Mouse (Mus musculus) hindbrain, embryonic 12.5 days (tissue): ENCODE results near the gene Poglut1. TPM values are rescaled to one million over a fixed set of nuclear protein-coding genes. Genes with fewer than 3 reads are reported as not detected.

Experiments
- ATAC-seq: fragments of 200-750 bp; cut with Nextera tagmentation; 2 replicates; pipeline ENCODE4 v1.8.0; 2017; ENCODE audit warnings: moderate TSS enrichment; ENCODE audit not compliant: low FRiP score
- H3K27ac ChIP-seq: fragments of 300-500 bp; sonication (generic); 2 replicates; pipeline ENCODE4 v1.5.1; 2016; ENCODE audit warnings: mild to moderate bottlenecking
- H3K27me3 ChIP-seq: fragments of 300-500 bp; sonication (generic); 2 replicates; pipeline ENCODE4 v1.6.1; 2016; ENCODE audit warnings: mild to moderate bottlenecking
- H3K36me3 ChIP-seq: fragments of 300-500 bp; sonication (generic); 2 replicates; pipeline ENCODE4 v1.6.1; 2016; ENCODE audit warnings: mild to moderate bottlenecking
- H3K4me1 ChIP-seq: fragments of 300-500 bp; sonication (generic); 2 replicates; pipeline ENCODE4 v1.6.1; 2016
- H3K4me2 ChIP-seq: fragments of 300-500 bp; sonication (generic); replicated peaks from 2 replicates; pipeline ENCODE4 v1.6.1; 2016; ENCODE audit warnings: mild to moderate bottlenecking
- H3K4me3 ChIP-seq: fragments of 300-500 bp; sonication (generic); 2 replicates; pipeline ENCODE4 v1.5.1; 2016; ENCODE audit warnings: mild to moderate bottlenecking
- H3K9ac ChIP-seq: fragments of 300-500 bp; sonication (generic); 2 replicates; pipeline ENCODE4 v1.6.1; 2016; ENCODE audit warnings: mild to moderate bottlenecking, moderate library complexity
- H3K9me3 ChIP-seq: fragments of 300-500 bp; sonication (generic); replicated peaks from 2 replicates; pipeline ENCODE4 v1.6.1; 2016; ENCODE audit warnings: mild to moderate bottlenecking
- WGBS: fragments of 180-500 bp; shearing (Covaris S2); methylation state at CpG from one replicate; pipeline ENCODE4 v1.1.7; 2016; 5-methylcytosine and 5-hydroxymethylcytosine counted together
- polyA plus RNA-seq: library from polyadenylated mRNA; unstranded; fragments of >200 nt; fragmentation: Nextera tagmentation; extraction: Ambion mirVana; gene quantifications from 2 replicates; pipeline ENCODE4 v1.2.1, GENCODE M21; 2016

The Poglut1 gene
- polyA plus RNA-seq, 1 experiment from 2014 or later = 76.8 TPM

DNA sequence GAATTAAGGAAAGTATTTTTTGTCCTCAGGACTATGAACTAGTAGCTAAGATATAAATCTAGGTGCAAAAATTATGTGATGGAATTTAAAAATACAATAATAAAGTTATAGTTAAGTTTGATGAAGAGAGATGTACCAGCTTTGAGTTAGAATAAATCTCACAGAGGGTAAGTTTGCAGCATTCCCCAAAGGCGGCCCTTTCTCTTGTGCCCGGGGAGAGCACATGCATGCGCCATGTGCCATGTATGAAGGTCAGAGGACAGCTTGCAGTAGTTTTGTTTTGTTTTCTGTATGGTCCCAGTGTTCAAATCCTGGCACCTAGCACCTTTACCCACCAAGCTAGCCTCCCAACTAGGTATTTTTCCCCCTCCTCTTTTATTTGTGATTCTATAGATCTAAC is 21.4 kb upstream of the Poglut1 start:
- Histone ChIP-seq H3K36me3 (peaks cover 51% of the 10 kb centered on the region), H3K9ac (no peak overlapping the region), H3K4me3 (no peak overlapping the region), H3K4me2 (no peak overlapping the region), H3K9me3 (no peaks in the 10 kb centered on the region), H3K4me1 (no peaks in the 10 kb centered on the region), H3K27ac (no peak overlapping the region), H3K27me3 (no peaks in the 10 kb centered on the region)
- 98% methylated on average over 3 of the region's 3 CpGs for WGBS
- ATAC-seq = no peak

DNA sequence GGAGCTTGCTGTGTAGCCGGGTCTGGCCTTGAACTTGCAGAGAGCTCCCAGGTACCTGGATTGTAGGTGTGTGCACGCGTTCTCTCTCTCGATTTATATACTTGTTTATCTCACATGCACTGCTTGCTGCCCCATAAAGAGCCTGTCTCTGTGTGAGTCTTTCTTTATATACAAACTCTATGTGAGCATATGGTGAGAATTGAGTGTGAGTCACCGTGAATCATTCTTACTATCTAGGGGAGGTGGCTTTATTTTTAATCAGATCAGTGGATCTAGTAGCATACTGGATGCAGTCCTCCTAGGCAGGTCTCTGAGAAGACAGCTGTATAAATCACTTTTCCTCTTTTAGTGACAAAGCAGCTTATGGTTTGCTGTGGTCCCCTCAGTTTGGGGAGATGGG is 18.1 kb upstream of the Poglut1 start:
- H3K9me3 ChIP-seq = no peaks in the 10 kb centered on the region
- no peak for ATAC-seq
- no peak overlapping the region for H3K27ac ChIP-seq
- 99% methylated on average over 5 of the region's 5 CpGs for WGBS
- H3K27me3 ChIP-seq = no peaks in the 10 kb centered on the region
- H3K4me1 ChIP-seq = peaks cover 8% of the 10 kb centered on the region
- H3K4me3 ChIP-seq = no peak overlapping the region
- no peak overlapping the region for H3K9ac ChIP-seq
- H3K4me2 ChIP-seq = no peak overlapping the region
- peaks cover 42% of the 10 kb centered on the region for H3K36me3 ChIP-seq

DNA sequence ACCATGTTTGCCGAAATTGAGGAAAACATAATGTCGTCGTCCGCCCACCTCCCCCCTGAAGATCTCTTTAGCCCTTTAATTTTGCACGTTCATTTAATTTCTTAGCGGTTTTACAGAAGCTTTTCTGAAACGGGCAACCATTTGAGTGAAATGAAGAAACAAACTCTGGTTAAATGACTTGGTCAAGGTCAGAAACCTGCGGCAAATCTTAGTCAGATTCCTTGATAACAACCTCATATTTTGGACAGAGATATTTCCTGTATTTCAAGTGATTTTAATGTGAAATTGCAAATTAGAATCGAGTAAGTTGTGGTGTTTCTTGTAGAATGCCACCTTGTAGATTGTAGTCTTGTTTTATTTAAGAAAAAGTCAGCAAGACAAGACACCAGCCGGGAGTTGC is 13.5 kb upstream of the Poglut1 start:
- Histone ChIP-seq H3K9me3 (no peaks in the 10 kb centered on the region), H3K4me3 (peak overlapping the region; percentile 86), H3K4me2 (peak overlapping the region; percentile 73), H3K36me3 (peaks cover 15% of the 10 kb centered on the region), H3K4me1 (peaks cover 11% of the 10 kb centered on the region), H3K27me3 (peaks cover 16% of the 10 kb centered on the region; the same call in 1 of the 2 replicates), H3K27ac (no peak overlapping the region), H3K9ac (peak overlapping the region; percentile 85)
- WGBS = 43% methylated on average over 10 of the region's 10 CpGs
- no peak for ATAC-seq

DNA sequence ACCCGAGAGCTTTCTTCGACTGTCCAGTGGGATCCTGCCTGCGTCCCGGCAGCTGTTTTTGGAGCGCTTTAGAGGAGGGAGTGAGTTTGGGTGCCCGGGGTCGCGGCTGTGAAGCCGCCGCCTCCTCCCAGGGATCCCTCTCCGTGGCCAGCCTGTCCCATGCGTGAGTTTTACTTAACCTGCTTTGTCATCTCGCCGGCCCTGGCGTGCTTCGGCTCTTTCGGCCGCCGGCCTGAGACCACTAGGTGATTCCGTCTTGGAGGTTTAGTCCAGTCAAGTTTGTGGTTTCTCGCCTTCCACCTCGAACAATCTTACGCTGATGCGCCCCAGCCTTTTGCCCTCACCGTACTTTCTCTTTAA is 12.9 kb upstream of the Poglut1 start:
- H3K27ac ChIP-seq = peak overlapping the region; percentile 78
- H3K4me1 ChIP-seq = peaks cover 11% of the 10 kb centered on the region
- 1% methylated on average over 25 of the region's 25 CpGs for WGBS
- peak overlapping the region; percentile 86 for H3K4me3 ChIP-seq
- ATAC-seq = no peak; the same call in 1 of the 2 replicates
- peak overlapping the region; percentile 85 for H3K9ac ChIP-seq
- H3K36me3 ChIP-seq = peaks cover 9% of the 10 kb centered on the region
- peaks cover 16% of the 10 kb centered on the region; the same call in 1 of the 2 replicates for H3K27me3 ChIP-seq
- peak overlapping the region; percentile 73 for H3K4me2 ChIP-seq
- H3K9me3 ChIP-seq = no peaks in the 10 kb centered on the region

DNA sequence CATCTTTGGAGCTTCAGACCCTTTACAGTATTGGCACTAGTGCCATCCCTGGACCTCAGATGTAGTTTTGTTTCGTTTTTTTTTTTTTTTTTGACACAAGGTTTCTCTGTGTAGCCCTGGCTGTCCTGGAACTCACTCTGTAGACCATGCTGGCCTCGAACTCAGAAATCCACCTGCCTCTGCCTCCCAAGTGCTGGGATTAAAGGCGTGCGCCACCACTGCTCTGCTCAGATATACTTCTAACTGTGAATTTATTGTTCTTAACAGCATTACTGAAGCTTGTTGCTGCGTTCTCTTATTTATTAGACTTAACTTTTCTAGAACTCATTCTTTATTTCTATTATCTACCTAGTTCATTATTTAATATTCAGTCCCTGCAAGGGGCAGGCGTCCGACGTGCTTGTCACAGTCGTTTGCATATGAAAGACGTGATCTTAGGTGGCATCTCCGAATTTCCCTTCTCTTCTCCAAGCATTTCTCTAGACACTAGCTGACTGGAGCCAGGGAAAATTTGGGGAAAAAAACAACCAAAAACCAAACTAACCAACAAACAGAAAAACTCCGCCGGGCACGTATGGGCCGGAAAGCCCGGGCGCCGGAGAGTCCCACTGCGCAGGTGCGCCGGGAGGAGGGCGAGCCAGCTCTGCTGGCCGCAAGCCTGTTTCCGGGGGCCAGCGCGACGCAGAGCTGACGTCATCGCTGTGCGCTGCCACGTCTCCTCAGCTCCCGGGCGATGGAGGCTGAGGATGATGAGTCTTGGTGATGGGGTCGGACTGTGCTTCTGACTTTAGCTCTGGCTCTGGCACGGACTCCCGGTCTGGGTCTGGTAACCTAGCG is 12.3 kb upstream of the Poglut1 start:
- WGBS = 8% methylated on average over 37 of the region's 37 CpGs
- Histone ChIP-seq H3K4me1 (peaks cover 11% of the 10 kb centered on the region), H3K36me3 (peaks cover 9% of the 10 kb centered on the region; the same call in 1 of the 2 replicates), H3K9me3 (no peaks in the 10 kb centered on the region), H3K27ac (peak overlapping the region; percentile 78), H3K4me3 (peak overlapping the region; percentile 86), H3K9ac (peak overlapping the region; percentile 85), H3K4me2 (peak overlapping the region; percentile 73), H3K27me3 (peaks cover 16% of the 10 kb centered on the region; the same call in 1 of the 2 replicates)
- ATAC-seq = peak; percentile 97

DNA sequence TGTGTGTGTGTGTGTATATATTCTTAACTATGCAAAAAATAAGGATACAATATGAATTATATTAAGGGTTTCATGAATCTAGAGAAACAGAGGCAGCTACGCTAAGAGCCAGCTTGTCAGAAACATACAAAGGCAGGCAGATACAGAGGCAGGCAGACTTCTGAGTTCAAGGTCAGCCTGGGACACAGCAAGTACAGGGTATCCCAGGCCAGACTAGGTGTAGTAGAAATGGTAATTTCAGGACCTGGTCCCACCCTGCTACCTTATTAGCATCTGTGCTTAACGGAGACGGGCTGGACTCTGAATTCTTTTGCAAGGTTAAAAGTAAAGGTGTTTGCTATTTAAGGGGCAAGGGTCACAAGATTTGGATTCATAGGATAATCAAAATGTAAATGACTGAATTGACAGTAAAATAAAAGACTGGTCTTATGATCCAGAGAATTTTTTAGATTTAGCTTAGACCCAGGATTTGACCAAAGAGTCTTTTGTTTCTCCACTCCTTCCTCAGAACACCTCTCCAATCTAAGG is 8.2 kb upstream of the Poglut1 start, which contains the start of gene Tmem39a:
Gene Tmem39a, plus strand, starts transcription at position 478 of the 528 bp plus-strand sequence.
- 0 out of 2 replicates have a peak, but pooled peaks cover 3% of the 10 kb centered on the region for H3K4me1 ChIP-seq
- ATAC-seq = no peak
- H3K36me3 ChIP-seq = no peaks in the 10 kb centered on the region
- no peak within 1 kb of the TSS for H3K27ac ChIP-seq
- 87% methylated on average over 3 of the region's 3 CpGs for WGBS
- H3K9me3 ChIP-seq = no peaks in the 10 kb centered on the region
- no peak within 1 kb of the TSS for H3K4me3 ChIP-seq
- H3K9ac ChIP-seq = no peak within 1 kb of the TSS
- H3K4me2 ChIP-seq = no peak within 1 kb of the TSS
- H3K27me3 ChIP-seq = peaks cover 35% of the 10 kb centered on the region

DNA sequence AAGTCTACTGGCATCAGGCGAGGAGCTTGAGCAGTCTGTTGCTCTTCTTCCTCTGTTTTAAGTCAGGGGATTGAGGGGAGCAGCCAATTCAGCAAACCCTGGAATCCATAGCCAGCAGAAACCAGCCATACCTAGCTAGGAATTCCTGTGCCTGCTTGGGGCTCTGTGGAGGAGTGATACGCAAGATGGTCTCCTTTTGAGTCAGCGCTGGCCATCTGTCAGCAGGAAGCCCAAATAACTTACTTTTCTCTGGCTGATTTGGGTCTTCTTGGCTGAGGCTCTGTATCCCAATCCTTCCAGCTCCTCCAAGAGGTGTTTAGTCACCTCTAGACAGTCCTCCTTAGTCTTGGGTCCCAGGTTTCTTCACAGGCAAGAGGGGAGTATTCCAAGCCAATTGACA is 5.9 kb upstream of the Poglut1 start:
- H3K27me3 ChIP-seq = peaks cover 47% of the 10 kb centered on the region
- no peaks in the 10 kb centered on the region for H3K4me1 ChIP-seq
- no peaks in the 10 kb centered on the region for H3K36me3 ChIP-seq
- 78% methylated on average over 3 of the region's 3 CpGs for WGBS
- H3K27ac ChIP-seq = no peak overlapping the region
- no peak overlapping the region for H3K9ac ChIP-seq
- ATAC-seq = no peak
- no peak overlapping the region for H3K4me2 ChIP-seq
- H3K4me3 ChIP-seq = no peak overlapping the region
- H3K9me3 ChIP-seq = no peaks in the 10 kb centered on the region

DNA sequence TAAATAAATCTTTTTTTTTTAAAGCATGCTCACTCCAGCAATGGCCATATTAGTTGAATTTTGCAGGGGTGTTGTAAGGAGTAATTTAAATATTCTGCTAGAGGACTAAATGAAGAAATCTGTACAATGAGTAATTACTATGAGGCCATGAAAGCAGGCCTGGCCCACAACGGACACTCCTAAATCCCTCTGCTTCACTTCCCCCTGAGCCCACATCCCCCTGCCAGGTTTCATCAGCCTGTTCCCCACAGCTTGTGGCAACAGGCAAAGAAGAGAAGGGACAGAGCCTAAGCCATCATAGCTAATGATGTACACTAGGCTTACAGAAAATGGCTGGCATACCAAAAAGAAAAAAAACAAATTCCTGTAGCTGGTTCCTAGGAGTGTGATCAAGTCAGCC is 2.1 kb downstream of the Poglut1 start:
- Histone ChIP-seq H3K36me3 (peaks cover 32% of the 10 kb centered on the region), H3K4me3 (no peak overlapping the region), H3K4me2 (peak overlapping the region; percentile 71; the same call in 1 of the 2 replicates), H3K4me1 (peaks cover 17% of the 10 kb centered on the region), H3K9ac (no peak overlapping the region), H3K27ac (no peak overlapping the region), H3K9me3 (no peaks in the 10 kb centered on the region), H3K27me3 (peaks cover 10% of the 10 kb centered on the region)
- ATAC-seq = no peak
- WGBS = 91% methylated on average over 1 of the region's 1 CpGs

DNA sequence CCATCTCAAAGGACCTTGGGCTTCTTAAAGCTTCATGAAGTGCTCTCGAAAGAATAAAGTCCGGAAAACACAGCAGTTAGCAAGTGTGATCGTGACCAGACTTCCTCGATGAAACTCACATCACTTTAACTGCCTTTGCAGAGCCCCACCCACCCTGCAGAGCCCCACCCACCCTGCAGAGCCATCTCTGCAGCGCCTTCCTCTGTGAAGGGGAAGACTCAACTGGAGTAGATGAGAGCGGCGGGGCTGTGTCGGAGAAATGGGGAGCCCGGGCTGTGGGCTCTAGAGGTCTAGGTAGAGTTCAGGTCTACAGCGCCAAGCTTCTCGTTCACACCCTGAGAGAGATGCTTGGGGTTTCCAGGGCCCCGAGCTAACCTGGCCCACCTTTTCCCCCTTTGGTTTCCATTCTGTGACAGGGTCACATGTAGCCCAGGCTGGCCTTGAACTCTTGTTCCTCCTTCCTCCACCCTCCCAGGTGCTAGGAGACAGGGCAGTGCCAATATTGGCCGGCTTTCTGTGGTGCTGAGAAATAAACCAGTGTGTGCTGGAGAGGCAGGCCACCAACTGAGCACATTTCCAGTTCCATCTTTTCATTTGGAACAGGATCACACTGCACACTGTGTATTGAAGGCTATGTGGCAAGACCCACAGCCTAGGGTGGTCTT is 11.2 kb downstream of the Poglut1 start:
- 92% methylated on average over 13 of the region's 13 CpGs for WGBS
- no peak for ATAC-seq
- no peaks in the 10 kb centered on the region for H3K9me3 ChIP-seq
- no peaks in the 10 kb centered on the region for H3K4me1 ChIP-seq
- no peak overlapping the region for H3K9ac ChIP-seq
- H3K27me3 ChIP-seq = no peaks in the 10 kb centered on the region
- peaks cover 90% of the 10 kb centered on the region for H3K36me3 ChIP-seq
- H3K27ac ChIP-seq = no peak overlapping the region
- no peak overlapping the region for H3K4me3 ChIP-seq
- no peak overlapping the region for H3K4me2 ChIP-seq

DNA sequence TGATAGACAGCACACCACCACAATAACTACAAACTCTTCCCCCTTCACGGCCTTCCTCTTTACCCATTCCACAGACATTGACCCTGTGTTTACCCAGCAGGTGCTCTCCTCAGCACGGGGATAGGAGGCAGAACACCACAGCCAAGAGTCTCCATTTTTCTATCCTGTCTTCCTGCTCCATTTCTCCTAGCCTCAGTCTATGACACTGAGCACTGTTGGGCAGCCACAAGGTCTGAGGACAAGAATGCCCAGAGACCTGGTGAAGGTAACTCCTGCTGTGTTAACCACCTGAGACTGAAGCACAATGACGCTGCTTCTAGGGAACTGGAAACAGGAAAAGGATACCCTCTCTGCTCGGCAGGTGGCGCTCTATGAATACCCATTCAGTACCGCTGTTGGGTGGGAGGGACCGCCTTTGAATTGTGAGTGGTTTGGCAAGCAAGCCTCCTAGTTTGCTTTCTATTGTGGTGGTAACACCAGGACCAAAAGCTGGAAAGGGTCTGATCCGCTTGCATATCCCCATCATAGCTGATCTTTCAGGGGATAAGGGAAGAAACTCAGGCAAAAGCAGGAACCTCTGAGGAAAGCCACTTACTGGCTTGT is 13.4 kb downstream of the Poglut1 start:
- Histone ChIP-seq H3K4me2 (no peak overlapping the region), H3K27me3 (no peaks in the 10 kb centered on the region), H3K4me1 (no peaks in the 10 kb centered on the region), H3K9ac (no peak overlapping the region), H3K27ac (no peak overlapping the region), H3K36me3 (peaks cover 90% of the 10 kb centered on the region), H3K4me3 (no peak overlapping the region), H3K9me3 (no peaks in the 10 kb centered on the region)
- ATAC-seq = no peak
- 52% methylated on average over 8 of the region's 8 CpGs for WGBS

DNA sequence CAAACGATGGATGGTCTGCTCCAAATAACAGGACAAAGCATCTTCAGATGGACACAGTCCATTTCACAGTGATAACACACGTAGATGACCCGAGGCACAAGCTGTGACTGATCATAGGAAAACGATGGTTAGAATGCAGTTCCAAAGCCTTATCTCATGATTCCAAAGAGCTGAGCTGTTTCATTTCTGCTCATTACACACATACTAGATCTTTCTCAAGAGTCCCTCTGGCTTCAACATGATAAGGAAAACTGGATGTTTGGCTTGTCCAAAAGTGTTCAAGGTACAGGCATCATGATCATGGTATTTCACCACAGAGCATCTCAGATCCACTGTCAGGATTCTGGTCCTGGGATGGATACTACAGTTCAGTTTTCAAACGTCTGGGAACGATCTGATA is 23.8 kb downstream of the Poglut1 start:
- no peak for ATAC-seq
- Histone ChIP-seq H3K9ac (no peak overlapping the region), H3K4me3 (no peak overlapping the region), H3K27ac (no peak overlapping the region), H3K9me3 (no peaks in the 10 kb centered on the region), H3K4me2 (no peak overlapping the region), H3K4me1 (peaks cover 12% of the 10 kb centered on the region), H3K27me3 (no peaks in the 10 kb centered on the region), H3K36me3 (peaks cover 65% of the 10 kb centered on the region)
- WGBS = 92% methylated on average over 6 of the region's 6 CpGs
